Mouse (Mus musculus) erythroblast, embryonic 14.5 days (primary cell): Measurements from ENCODE around the gene Primpol. TPM values are rescaled to one million over a fixed set of nuclear protein-coding genes. Genes with fewer than 3 reads are reported as not detected.
"Not testable (repeated sequence)": the region's sequence is repeated elsewhere in the genome, so short reads cannot be mapped to it uniquely, and the experiment has no call there.

Experiments used
- H3K27me3 ChIP-seq: 2 replicates; pipeline ENCODE4 v1.6.1; 2012; ENCODE audit warnings: inconsistent platforms; ENCODE audit not compliant: control insufficient read depth
- H3K36me3 ChIP-seq: 2 replicates; pipeline ENCODE4 v1.6.1; 2012; ENCODE audit warnings: mild to moderate bottlenecking, inconsistent platforms; ENCODE audit not compliant: control insufficient read depth
- H3K4me1 ChIP-seq: 2 replicates; pipeline ENCODE4 v1.6.1; 2012; ENCODE audit warnings: inconsistent platforms; ENCODE audit not compliant: control insufficient read depth
- H3K4me3 ChIP-seq: replicated peaks from 2 replicates; pipeline ENCODE3; 2012; ENCODE audit warnings: moderate library complexity, mild to moderate bottlenecking, inconsistent platforms
- H3K9me3 ChIP-seq: 2 replicates; pipeline ENCODE4 v1.6.1; 2012; ENCODE audit warnings: low read length, inconsistent platforms, mixed read lengths; ENCODE audit not compliant: control insufficient read depth
- GATA1 ChIP-seq: IDR thresholded peaks from 2 replicates; pipeline ENCODE4 v1.6.1; 2012; ENCODE audit warnings: low read length, inconsistent platforms, mixed read lengths
- TAL1 ChIP-seq: IDR thresholded peaks from 3 replicates; pipeline ENCODE4 v1.6.1; 2012; ENCODE audit warnings: low read length, inconsistent platforms, mixed read lengths
- polyA plus RNA-seq: library from polyadenylated mRNA; stranded (reverse); fragments of >175 nt; gene quantifications from 2 replicates; pipeline ENCODE4 v1.2.3, GENCODE M21; 2012

Gene Primpol
- polyA plus RNA-seq, 1 experiment = 0.09 TPM

- peaks cover 87% of the 10 kb centered on the region for H3K36me3 ChIP-seq
- H3K4me3 ChIP-seq = no peak overlapping the region
- H3K9me3 ChIP-seq = no peaks in the 10 kb centered on the region
- no peaks in the 10 kb centered on the region for H3K27me3 ChIP-seq
- TF ChIP-seq GATA1 = no peak
- no peak for TF ChIP-seq TAL1
- H3K4me1 ChIP-seq = peaks cover 50% of the 10 kb centered on the region
Measured at GRCm38 (mm10) chr8:46595593-46595992, 21.4 kb downstream of the Primpol start.

- TF ChIP-seq GATA1 = no peak
- TF ChIP-seq TAL1 = no peak
- H3K4me1 ChIP-seq = peaks cover 42% of the 10 kb centered on the region
Measured at GRCm38 (mm10) chr8:46593772-46594171, 23.2 kb downstream of the Primpol start.

GRCm38 (mm10) chr8:46593067-46593466 lies 23.9 kb downstream of the Primpol start:
- peaks cover 80% of the 10 kb centered on the region for H3K36me3 ChIP-seq
- H3K27me3 ChIP-seq = no peaks in the 10 kb centered on the region
- H3K4me3 ChIP-seq = no peak overlapping the region
- H3K9me3 ChIP-seq = no peaks in the 10 kb centered on the region
- TF ChIP-seq TAL1 (no peak), GATA1 (no peak)
- H3K4me1 ChIP-seq = peaks cover 40% of the 10 kb centered on the region

More at GRCm38 (mm10) chr8:46593772-46594171, 23.2 kb downstream of the Primpol start:
- no peak overlapping the region for H3K4me3 ChIP-seq
- H3K27me3 ChIP-seq = no peaks in the 10 kb centered on the region
- H3K9me3 ChIP-seq = no peaks in the 10 kb centered on the region
- H3K36me3 ChIP-seq = peaks cover 84% of the 10 kb centered on the region

GRCm38 (mm10) chr8:46588663-46589062 lies 28.3 kb downstream of the Primpol start:
- Histone ChIP-seq H3K9me3 (no peaks in the 10 kb centered on the region), H3K4me3 (no peak overlapping the region), H3K36me3 (peaks cover 79% of the 10 kb centered on the region), H3K27me3 (no peaks in the 10 kb centered on the region), H3K4me1 (peaks cover 37% of the 10 kb centered on the region)
- TF ChIP-seq GATA1 = no peak
- no peak for TF ChIP-seq TAL1

- Histone ChIP-seq H3K4me1 (peaks cover 35% of the 10 kb centered on the region), H3K9me3 (no peaks in the 10 kb centered on the region), H3K27me3 (no peaks in the 10 kb centered on the region), H3K36me3 (peaks cover 74% of the 10 kb centered on the region), H3K4me3 (no peak overlapping the region)
- TF ChIP-seq GATA1 (peak; percentile 55), TAL1 (peak; percentile 60)
Measured at GRCm38 (mm10) chr8:46587911-46588310, 29.1 kb downstream of the Primpol start.

- no peaks in the 10 kb centered on the region for H3K9me3 ChIP-seq
- H3K4me3 ChIP-seq = no peak overlapping the region
- peaks cover 23% of the 10 kb centered on the region for H3K4me1 ChIP-seq
- TF ChIP-seq TAL1 (no peak), GATA1 (no peak)
- peaks cover 78% of the 10 kb centered on the region for H3K36me3 ChIP-seq
- no peaks in the 10 kb centered on the region for H3K27me3 ChIP-seq
Measured at GRCm38 (mm10) chr8:46585576-46585975, 31.4 kb downstream of the Primpol start.

GRCm38 (mm10) chr8:46584328-46584727 lies 32.7 kb downstream of the Primpol start:
- H3K4me3 ChIP-seq, H3K27me3 ChIP-seq, H3K9me3 ChIP-seq: not testable (repeated sequence)
- Histone ChIP-seq H3K4me1 (peaks cover 21% of the 10 kb centered on the region), H3K36me3 (peaks cover 81% of the 10 kb centered on the region)

GRCm38 (mm10) chr8:46578794-46579193 lies 38.2 kb downstream of the Primpol start:
- peaks cover 2% of the 10 kb centered on the region for H3K4me1 ChIP-seq
- H3K4me3 ChIP-seq = no peak overlapping the region
- no peaks in the 10 kb centered on the region for H3K27me3 ChIP-seq
- H3K36me3 ChIP-seq = peaks cover 94% of the 10 kb centered on the region
- no peaks in the 10 kb centered on the region for H3K9me3 ChIP-seq
- TF ChIP-seq GATA1 (no peak), TAL1 (no peak)

- Histone ChIP-seq H3K36me3 (peaks cover 96% of the 10 kb centered on the region), H3K27me3 (no peaks in the 10 kb centered on the region), H3K9me3 (no peaks in the 10 kb centered on the region), H3K4me3 (no peak overlapping the region), H3K4me1 (peaks cover 2% of the 10 kb centered on the region)
- TF ChIP-seq TAL1 (no peak), GATA1 (no peak)
Measured at GRCm38 (mm10) chr8:46573964-46574363, 43.0 kb downstream of the Primpol start.

GRCm38 (mm10) chr8:46573446-46573845 lies 43.6 kb downstream of the Primpol start:
- Histone ChIP-seq H3K9me3 (no peaks in the 10 kb centered on the region), H3K27me3 (no peaks in the 10 kb centered on the region), H3K36me3 (peaks cover 96% of the 10 kb centered on the region), H3K4me1 (peaks cover 2% of the 10 kb centered on the region), H3K4me3 (no peak overlapping the region)
- no peak for TF ChIP-seq TAL1
- no peak for TF ChIP-seq GATA1
